Mouse (Mus musculus) brain, adult 2 months (tissue): ENCODE measurements at regions not wholly inside any gene's neighbourhood (a gene's known extent, or its start where the extent isn't known, plus 50 kb on each side); places are given as distances from the start of the nearest gene placed in this dataset.

ENCODE experiments used
- DNase-seq: peaks from one replicate; pipeline ENCODE4 v3.0.0; 2011; ENCODE audit warnings: low read depth, low spot score

GRCm38 (mm10) chr2:59406976-59407375 lies 77.5 kb upstream of the Dapl1 start:
- peak; percentile 88 for DNase-seq

DNA sequence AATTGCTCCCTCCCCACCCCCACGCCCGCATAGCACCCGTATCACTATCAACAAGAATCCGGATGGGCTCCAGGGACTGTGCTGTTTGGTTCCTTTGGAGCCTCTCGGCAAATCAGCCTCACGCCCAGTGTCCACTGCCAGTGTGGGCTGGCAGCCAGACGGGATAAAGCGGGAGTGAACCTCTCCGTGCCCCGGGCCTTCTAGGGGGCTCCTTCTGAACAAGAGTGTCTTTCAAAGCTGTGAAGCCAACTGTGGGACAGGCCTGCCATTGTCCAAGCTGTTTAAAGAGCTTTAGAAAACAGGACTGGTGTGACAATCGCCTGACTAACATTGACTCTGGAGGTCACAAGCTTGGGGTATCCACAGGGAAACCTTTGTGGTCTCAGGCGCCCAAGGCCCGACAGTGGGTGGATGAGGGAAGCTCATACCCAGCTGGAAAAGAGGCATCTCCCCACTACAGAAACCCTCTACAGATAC lies 76.9 kb upstream of the Dapl1 start:
- peak; percentile 95 for DNase-seq

- DNase-seq, result peak; percentile 77
Observed at GRCm38 (mm10) chr2:59408040-59408587, 76.3 kb upstream of the Dapl1 start.

- no peak for DNase-seq
Observed at GRCm38 (mm10) chr2:59414612-59415011, 69.8 kb upstream of the Dapl1 start.

- peak; percentile 71 for DNase-seq
Observed at GRCm38 (mm10) chr2:59416491-59417195, 67.8 kb upstream of the Dapl1 start.

DNA sequence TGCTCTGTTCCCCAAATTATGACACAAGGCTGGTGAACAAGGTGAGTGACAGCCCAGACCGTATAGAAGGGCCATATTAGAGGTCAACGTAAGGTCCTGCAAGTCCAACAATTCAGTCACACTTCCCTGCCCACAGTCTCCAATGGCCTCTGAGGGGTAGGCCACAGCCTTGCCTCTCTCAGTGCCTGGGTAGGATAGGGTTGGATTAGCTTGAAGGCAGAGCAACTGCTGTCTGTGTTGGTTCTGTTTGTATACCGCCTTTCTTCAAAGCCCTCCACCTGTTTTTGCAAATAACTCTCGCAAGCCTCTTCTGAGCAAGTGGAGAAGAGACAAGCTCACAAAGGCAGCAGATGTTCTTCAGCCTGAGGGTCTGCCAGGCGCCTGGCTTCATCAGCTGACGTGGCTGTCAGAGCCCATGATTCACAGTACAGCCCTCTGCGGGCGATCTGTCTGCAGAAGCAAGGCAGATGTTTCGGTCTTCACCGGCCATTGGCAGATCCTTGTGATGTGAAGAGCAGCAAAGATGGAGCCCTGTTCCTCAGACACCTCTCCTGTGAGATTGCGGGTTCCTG lies 67.0 kb upstream of the Dapl1 start:
- DNase-seq, result peak; percentile 62

DNA sequence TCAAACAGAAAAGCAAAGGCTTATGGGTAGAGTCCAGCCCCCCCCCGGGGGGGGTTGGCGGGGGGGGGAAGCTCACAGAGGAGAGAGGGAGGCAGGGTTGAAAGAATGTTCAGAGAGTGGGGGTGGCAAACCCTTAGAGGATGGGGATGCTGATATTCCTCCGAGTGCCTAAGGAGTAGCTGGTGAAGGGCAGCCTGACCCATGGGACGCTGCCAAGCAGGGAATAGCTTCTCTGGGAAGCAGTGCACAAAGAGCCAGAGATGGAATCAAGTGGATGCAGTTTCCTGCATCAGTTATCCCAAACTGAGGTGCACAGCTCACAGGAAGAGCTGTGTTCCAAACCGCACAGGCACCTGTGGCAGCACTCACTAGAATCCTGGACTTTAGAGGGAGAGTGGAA lies 64.0 kb upstream of the Dapl1 start:
- no peak for DNase-seq

DNA sequence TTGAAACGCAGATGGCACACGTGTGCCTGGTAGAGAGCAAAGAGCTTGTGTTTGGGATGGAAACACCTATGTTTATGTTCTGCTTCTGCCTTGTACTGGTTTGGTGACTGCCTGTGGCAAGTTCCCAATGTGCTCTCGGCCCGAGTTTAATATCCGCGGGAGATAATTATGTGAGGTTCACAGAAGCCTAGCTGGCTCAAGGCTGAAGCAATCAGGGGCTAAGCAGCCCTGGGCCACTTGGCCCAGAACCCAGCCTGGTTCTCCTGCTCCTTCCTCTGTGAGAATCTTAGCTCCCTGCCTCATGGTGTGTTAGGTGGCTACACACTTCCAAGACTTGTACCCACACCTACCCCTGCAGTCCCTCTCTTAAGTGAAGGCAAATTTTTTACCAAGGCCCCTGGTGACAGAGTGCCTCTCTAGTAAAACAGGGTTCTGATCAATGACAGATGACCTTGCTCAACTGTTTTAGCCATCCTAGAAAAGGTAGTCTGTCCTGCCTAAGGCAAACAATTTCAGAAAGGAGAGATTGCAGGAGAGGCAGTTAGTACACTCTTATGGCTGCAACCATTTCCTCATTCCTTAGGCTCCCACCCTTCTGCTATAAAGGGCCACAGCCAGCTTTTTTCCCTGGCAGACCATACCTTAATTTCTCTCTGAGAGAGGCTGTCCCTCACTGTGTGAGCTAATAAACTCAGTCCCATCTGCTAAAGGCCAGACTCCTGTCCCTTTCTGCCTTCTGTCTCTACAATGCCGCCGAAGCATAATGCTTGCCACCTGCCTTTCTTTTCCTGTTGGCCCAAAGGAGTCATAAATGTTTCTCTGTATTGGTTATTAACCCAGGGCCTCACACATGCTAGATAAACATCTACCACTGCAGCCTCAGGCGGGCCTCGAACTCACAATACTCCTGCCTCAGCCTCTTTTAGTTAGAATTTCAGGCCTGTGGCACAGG lies 61.9 kb upstream of the Dapl1 start:
- peak; percentile 94 for DNase-seq

DNA sequence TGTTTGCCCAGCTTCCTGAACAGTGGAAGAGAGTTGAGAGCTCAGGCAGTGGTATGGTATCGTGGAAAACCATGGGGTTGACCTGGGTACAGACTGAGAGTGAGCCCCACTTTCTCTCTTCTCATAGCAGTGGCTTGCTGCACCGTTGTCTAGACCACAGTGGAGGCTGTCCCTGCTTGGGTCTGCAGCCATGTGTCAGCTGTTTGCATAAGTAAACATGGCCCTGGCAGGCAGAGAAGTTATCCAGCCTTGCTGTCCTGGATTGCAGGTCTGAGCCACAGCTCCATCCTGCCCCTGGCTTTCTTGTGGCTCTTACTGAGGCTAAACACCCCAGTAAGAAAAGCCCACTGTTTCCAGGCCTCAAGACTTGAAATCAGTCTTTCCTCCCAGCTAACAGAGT lies 60.2 kb upstream of the Dapl1 start:
- no peak for DNase-seq

DNA sequence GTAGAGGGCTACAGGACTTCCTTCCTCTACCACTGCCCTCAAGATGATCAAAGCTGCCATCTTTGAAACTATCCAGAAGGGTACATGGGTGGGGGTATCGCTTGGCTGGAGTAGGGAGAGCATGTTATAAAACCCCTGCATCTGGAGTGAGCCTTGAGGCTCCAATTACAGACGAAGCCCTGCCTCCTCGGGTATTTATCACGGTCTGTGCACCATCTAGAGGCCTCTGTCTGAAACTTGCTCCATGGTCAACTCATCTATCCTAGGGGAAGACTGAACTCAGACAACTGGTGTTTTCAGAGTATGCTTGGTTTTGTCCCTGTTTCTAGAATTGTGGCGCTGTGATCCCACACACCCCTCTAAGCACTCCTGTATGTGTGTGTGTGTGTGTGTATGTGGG lies 59.7 kb upstream of the Dapl1 start:
- peak; percentile 85 for DNase-seq

GRCm38 (mm10) chr2:59425876-59426275 lies 58.6 kb upstream of the Dapl1 start:
- DNase-seq, result no peak

- DNase-seq, result no peak
Observed at GRCm38 (mm10) chr2:59431466-59431865, 53.0 kb upstream of the Dapl1 start.

- DNase-seq, result no peak
Observed at GRCm38 (mm10) chr2:59431867-59432266, 52.6 kb upstream of the Dapl1 start.
